9 mouse cellular contexts compared by ENCODE assay signal in genomic region chr9:120496691-120497090, GRCm38 (mm10). TPM values are rescaled to one million over a fixed set of nuclear protein-coding genes. Genes with fewer than 3 reads are reported as not detected.
DNase-seq lines count a peak whose midpoint lies in the region; ATAC-seq and TF ChIP-seq lines count a peak whose summit lies in the region.
"Had no signal": no experiment of that assay in that cellular context is flagged by ENCODE, and none has a peak within 500 bp of the region (broad histone marks: within the 10 kb centered on the region; RNA-seq: fewer than 3 reads in every experiment).

No protein-coding gene starts in this region.

- no peaks in the 10 kb centered on the region; the same call in 1 of the 2 replicates for H3K79me2 ChIP-seq in CH12.LX (replicated peaks; ENCODE audit: control insufficient read depth, extremely low read depth, insufficient read depth, poor library complexity, severe bottlenecking)

- peaks cover 0 to 11% of the 10 kb centered on the region in 2 experiments; a peak in 3 of 4 replicates for H3K4me1 ChIP-seq in CH12.LX (ENCODE audit: control insufficient read depth in 1 of 2, insufficient read depth in 2 of 2)
- H3K4me1 ChIP-seq in forebrain, embryonic 13.5 days, result peaks cover 28% of the 10 kb centered on the region
- no peaks in the 10 kb centered on the region for H3K4me1 ChIP-seq in limb, embryonic 11.5 days (ENCODE audit: control insufficient read depth, insufficient read depth, low read length)

- no peaks in the 10 kb centered on the region for H3K9me3 ChIP-seq in CH12.LX (replicated peaks; ENCODE audit: low read length)
- no peaks in the 10 kb centered on the region for H3K9me3 ChIP-seq in forebrain, embryonic 13.5 days (replicated peaks)
- no peaks in the 10 kb centered on the region for H3K9me3 ChIP-seq in limb, embryonic 11.5 days (ENCODE audit: control insufficient read depth, low read length)

- in situ Hi-C loops in CH12.LX (cut with MboI; ENCODE audit: low pct_ligation_motif_present, low pct_unique_long_range_greater_than_20kb, low sequenced_read_pairs), result loop anchor here (5.0 kb wide), 1 partner anchor 64 kb away; no protein-coding TSS in a partner anchor

- 5% methylated on average over 3 of the region's 3 CpGs for WGBS in forebrain, embryonic 13.5 days
- WGBS in limb, embryonic 11.5 days, result 6% methylated on average over 3 of the region's 3 CpGs

- no peak for TF ChIP-seq POLR2A in CH12.LX (IDR thresholded peaks at IDR 0.05; ENCODE audit: low read depth, low read length)

- DNase-seq in 3134 (ENCODE audit: extremely low read depth, insufficient read length, low spot score) (peak; percentile 11), CH12.LX (ENCODE audit: extremely low read depth) (peak; percentile 73)
- DNase-seq in c-Kit-positive CD71-positive TER-119-negative erythroid progenitor cells, embryonic 14.5 days (ENCODE audit: low read depth), result peak; percentile 51
- DNase-seq in induced T-regulatory cell, adult 2 months (ENCODE audit: low read depth), result peak; percentile 85
- DNase-seq in limb, embryonic 11.5 days (ENCODE audit: low spot score), result peak; percentile 80
- peak; percentile 72 for DNase-seq in ovary, postnatal 14 days (ENCODE audit: low spot score)
- DNase-seq in urinary bladder, adult 2 months (ENCODE audit: low spot score), result peak; percentile 27

- dilution Hi-C loops in CH12.LX (cut with MboI; ENCODE audit: extremely low pct_ligation_motif_present, extremely low pct_unique_long_range_greater_than_20kb, low sequenced_read_pairs), result no loop called here

- H3K4me3 ChIP-seq in CH12.LX (replicated peaks in 1 of 3; ENCODE audit: low read depth in 2 of 3, low read length in 2 of 3, poor library complexity in 1 of 3), result no peak overlapping the region
- H3K4me3 ChIP-seq in forebrain, embryonic 13.5 days, result no peak overlapping the region
- no peak overlapping the region for H3K4me3 ChIP-seq in limb, embryonic 11.5 days (ENCODE audit: low read depth, low read length)

- peak; percentile 12; the same call in 1 of the 2 replicates for ATAC-seq in forebrain, embryonic 13.5 days
- ATAC-seq in limb, embryonic 11.5 days (ENCODE audit: insufficient number of reproducible peaks, low FRiP score, low TSS enrichment, low read depth), result no peak

- no peak overlapping the region for H3K9ac ChIP-seq in CH12.LX (ENCODE audit: insufficient read depth, low read depth)
- no peak overlapping the region; the same call in 1 of the 2 replicates for H3K9ac ChIP-seq in forebrain, embryonic 13.5 days
- no peak overlapping the region for H3K9ac ChIP-seq in limb, embryonic 11.5 days (ENCODE audit: low read length)

- H3K4me2 ChIP-seq in CH12.LX (ENCODE audit: insufficient read depth, low read depth, poor library complexity, severe bottlenecking), result no peak overlapping the region
- H3K4me2 ChIP-seq in forebrain, embryonic 13.5 days, result no peak overlapping the region
- no peak overlapping the region for H3K4me2 ChIP-seq in limb, embryonic 11.5 days (ENCODE audit: low read depth, severe bottlenecking)

- H3K27me3 ChIP-seq in CH12.LX (replicated peaks), result no peaks in the 10 kb centered on the region
- H3K27me3 ChIP-seq in forebrain, embryonic 13.5 days, result no peaks in the 10 kb centered on the region
- no peaks in the 10 kb centered on the region for H3K27me3 ChIP-seq in limb, embryonic 11.5 days (ENCODE audit: control insufficient read depth, insufficient read depth, low read length)

- H3K27ac ChIP-seq in CH12.LX (ENCODE audit: insufficient read depth, low read depth), result no peak overlapping the region
- peak overlapping the region; percentile 36 for H3K27ac ChIP-seq in forebrain, embryonic 13.5 days
- H3K27ac ChIP-seq in limb, embryonic 11.5 days (replicated peaks; ENCODE audit: low read depth, low read length), result no peak overlapping the region

- peak; percentile 91 to 97 for TF ChIP-seq CTCF in CH12.LX (conservative IDR thresholded peaks at IDR 0.05 in 1 of 2, IDR thresholded peaks at IDR 0.05 in 1 of 2; ENCODE audit: low read depth in 2 of 2, low read length in 2 of 2)

- peak; percentile 94 for TF ChIP-seq RAD21 in CH12.LX (IDR thresholded peaks at IDR 0.05; ENCODE audit: low read depth, low read length)

- peaks cover 22 to 37% of the 10 kb centered on the region in 2 experiments for H3K36me3 ChIP-seq in CH12.LX (replicated peaks in 1 of 2; ENCODE audit: control insufficient read depth in 1 of 2, insufficient read depth in 1 of 2, low read length in 1 of 2)
- peaks cover 35% of the 10 kb centered on the region for H3K36me3 ChIP-seq in forebrain, embryonic 13.5 days (ENCODE audit: poor library complexity, severe bottlenecking)
- peaks cover 13% of the 10 kb centered on the region for H3K36me3 ChIP-seq in limb, embryonic 11.5 days (ENCODE audit: control insufficient read depth, insufficient read depth, low read length)

- no peak for TF ChIP-seq EP300 in CH12.LX (IDR thresholded peaks at IDR 0.05; ENCODE audit: low read length)

TF ChIP-seq in CH12.LX, 34 proteins besides CTCF, POLR2A, EP300 and RAD21:
- peak; percentile 77 for TF ChIP-seq ZC3H11A (IDR thresholded peaks at IDR 0.05; ENCODE audit: low read depth, low read length)
- TF ChIP-seq JUN (IDR thresholded peaks at IDR 0.05; ENCODE audit: insufficient read depth, low read depth, low read length), result no peak
- peak; percentile 45; the same call in 1 of the 2 replicates for TF ChIP-seq NELFE (IDR thresholded peaks at IDR 0.05; ENCODE audit: low read depth, low read length)
- TF ChIP-seq MAZ (IDR thresholded peaks at IDR 0.05; ENCODE audit: low read depth, low read length), result 0 out of 2 replicates have a peak, but pooled peaks have one; percentile 42
- TF ChIP-seq SMC3 (IDR thresholded peaks at IDR 0.05; ENCODE audit: low read depth, low read length), result peak; percentile 97
- TF ChIP-seq MAX (IDR thresholded peaks at IDR 0.05; ENCODE audit: low read length), result peak; percentile 53; the same call in 1 of the 2 replicates
- peak; percentile 26; the same call in 1 of the 2 replicates for TF ChIP-seq IRF4 (IDR thresholded peaks at IDR 0.05; ENCODE audit: low read depth, low read length)
- TF ChIP-seq RCOR1 (conservative IDR thresholded peaks at IDR 0.05; ENCODE audit: low read depth, low read length), result 0 out of 2 replicates have a peak, but pooled peaks have one; percentile 46
- 0 out of 2 replicates have a peak, but pooled peaks have one; percentile 24 for TF ChIP-seq ELF1 (IDR thresholded peaks at IDR 0.05; ENCODE audit: low read depth, low read length)
- TF ChIP-seq GABPA (IDR thresholded peaks at IDR 0.05; ENCODE audit: insufficient replicate concordance, low read depth, low read length), result no peak
- 0 out of 2 replicates have a peak, but pooled peaks have one; percentile 52 for TF ChIP-seq MYC (IDR thresholded peaks at IDR 0.05; ENCODE audit: low read depth, low read length)
- TF ChIP-seq ZKSCAN1 (IDR thresholded peaks at IDR 0.05; ENCODE audit: borderline replicate concordance, low read depth, low read length), result no peak
TF ChIP-seq in CH12.LX: peak in this region for 9.

RNA-seq across cellular contexts. Expression of gene Eif1b, which starts 4.7 kb away (rescaled TPM):
- total RNA-seq in CH12.LX (2012; rRNA removed) (30.1 and 34.7 TPM in 2 replicates), CH12.LX (2014; rRNA removed) (54.1 and 56.8 TPM in 2 replicates)
- polyA plus RNA-seq in CH12.LX (2012; ENCODE audit: insufficient read length, low read depth), result 75.9 and 76.1 TPM in 2 replicates
- 434 and 500 TPM in 2 replicates for polyA plus RNA-seq in forebrain, embryonic 13.5 days (2015; fragmentation: Nextera tagmentation; extraction: Ambion mirVana)
- 229 and 230 TPM in 2 replicates for polyA plus RNA-seq in limb, embryonic 11.5 days (2014; fragmentation: Nextera tagmentation; extraction: Ambion mirVana)
- polyA plus RNA-seq in urinary bladder, adult 2 months (2012; rRNA removed), result 61.3 and 68.7 TPM in 2 replicates

RNA-seq across cellular contexts. Expression of gene Entpd3, which starts 42.9 kb away (rescaled TPM):
- total RNA-seq in CH12.LX (2012; rRNA removed), result 0.04 TPM in 1 of 2 replicates, not detected in the other
- not detected in 2 replicates for total RNA-seq in CH12.LX (2014; rRNA removed)
- polyA plus RNA-seq in CH12.LX (2012; ENCODE audit: insufficient read length, low read depth), result not detected in 2 replicates
- 0.30 and 0.49 TPM in 2 replicates for polyA plus RNA-seq in forebrain, embryonic 13.5 days (2015; fragmentation: Nextera tagmentation; extraction: Ambion mirVana)
- polyA plus RNA-seq in limb, embryonic 11.5 days (2014; fragmentation: Nextera tagmentation; extraction: Ambion mirVana), result 0.19 and 0.21 TPM in 2 replicates
- 52.9 and 67.7 TPM in 2 replicates for polyA plus RNA-seq in urinary bladder, adult 2 months (2012; rRNA removed)
- polyA plus RNA-seq: heart, embryonic 14.5 days had no signal

Comparison
In these comparisons a context has a peak if more than half of its experiments do, and no peak if none do; other contexts are left out.
1. DNase-seq: peak in every context shown above with its lines; median percentile 85 in induced T-regulatory cell, adult 2 months; 80 in limb, embryonic 11.5 days; 73 in CH12.LX; 72 in ovary, postnatal 14 days; 51 in c-Kit-positive CD71-positive TER-119-negative erythroid progenitor cells, embryonic 14.5 days; 27 in urinary bladder, adult 2 months; 11 in 3134.
2. RNA of gene Entpd3, which starts 42.9 kb away (polyA plus RNA-seq): 52.9 to 67.7 TPM in urinary bladder, adult 2 months; 0.30 to 0.49 TPM in forebrain, embryonic 13.5 days, 0.19 to 0.21 TPM in limb, embryonic 11.5 days and not detected in CH12.LX; every median in the first group is over 10 times any median in the second.